Mouse (Mus musculus) heart, embryonic 10.5 days (tissue): ENCODE data around the gene Mas1. TPM values are rescaled to one million over a fixed set of nuclear protein-coding genes. Genes with fewer than 3 reads are reported as not detected.
"Not testable (repeated sequence)": the region's sequence is repeated elsewhere in the genome, so short reads cannot be mapped to it uniquely, and the experiment has no call there.

Source experiments
- DNase-seq: peaks from one replicate; pipeline ENCODE4 v3.0.0-alpha.2; 2017; ENCODE audit warnings: low spot score
- H3K27ac ChIP-seq: fragments of 300-500 bp; sonication (generic); 2 replicates; pipeline ENCODE4 v1.5.1; 2016; ENCODE audit warnings: mild to moderate bottlenecking
- H3K27me3 ChIP-seq: fragments of 300-500 bp; sonication (generic); 2 replicates; pipeline ENCODE4 v1.6.1; 2016; ENCODE audit warnings: mild to moderate bottlenecking; ENCODE audit not compliant: poor library complexity, insufficient read depth, severe bottlenecking
- H3K36me3 ChIP-seq: fragments of 300-500 bp; sonication (generic); 2 replicates; pipeline ENCODE4 v1.6.1; 2016; ENCODE audit warnings: mild to moderate bottlenecking, moderate library complexity
- H3K4me1 ChIP-seq: fragments of 300-500 bp; sonication (generic); 2 replicates; pipeline ENCODE4 v1.6.1; 2016; ENCODE audit warnings: mild to moderate bottlenecking
- H3K4me3 ChIP-seq: fragments of 300-500 bp; sonication (generic); 2 replicates; pipeline ENCODE4 v1.5.1; 2016; ENCODE audit warnings: mild to moderate bottlenecking, moderate library complexity
- H3K9me3 ChIP-seq: fragments of 300-500 bp; sonication (generic); 2 replicates; pipeline ENCODE4 v1.6.1; 2016; ENCODE audit warnings: mild to moderate bottlenecking, moderate library complexity
- WGBS: fragments of 180-500 bp; shearing (Covaris S2); methylation state at CpG from one replicate; pipeline ENCODE4 v1.1.7; 2016; 5-methylcytosine and 5-hydroxymethylcytosine counted together
- polyA plus RNA-seq: library from polyadenylated mRNA; unstranded; fragments of >200 nt; fragmentation: Nextera tagmentation; extraction: Ambion mirVana; gene quantifications from 2 replicates; pipeline ENCODE4 v1.2.1, GENCODE M21; 2016

Mas1 gene
- polyA plus RNA-seq, 1 experiment from 2014 or later, result 0.30 TPM

DNA sequence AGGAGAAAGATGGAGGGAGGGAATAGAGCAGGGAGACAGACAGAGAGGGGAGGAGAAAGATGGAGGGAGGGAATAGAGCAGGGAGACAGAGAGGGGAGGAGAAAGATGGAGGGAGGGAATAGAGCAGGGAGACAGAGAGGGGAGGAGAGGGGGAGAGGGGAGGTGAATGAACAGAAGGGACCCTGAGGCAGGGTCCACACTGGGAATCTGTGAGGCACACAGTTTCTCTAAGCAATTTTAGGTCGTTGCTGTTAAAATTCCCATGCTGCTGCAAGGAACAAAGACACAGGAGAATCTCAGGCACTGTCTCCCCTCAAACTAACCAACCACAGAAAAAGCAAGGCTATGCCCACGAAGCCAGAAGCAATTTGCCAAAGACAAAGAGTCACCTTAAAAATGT, 30.7 kb upstream of the Mas1 start:
- Histone ChIP-seq H3K27ac (0 out of 2 replicates have a peak overlapping the region, but pooled peaks have one; percentile 19), H3K36me3 (peaks cover 58% of the 10 kb centered on the region)
- 55% methylated on average over 2 of the region's 2 CpGs for WGBS
- not testable (repeated sequence) for DNase-seq, H3K4me3 ChIP-seq, H3K27me3 ChIP-seq, H3K4me1 ChIP-seq, H3K9me3 ChIP-seq

DNA sequence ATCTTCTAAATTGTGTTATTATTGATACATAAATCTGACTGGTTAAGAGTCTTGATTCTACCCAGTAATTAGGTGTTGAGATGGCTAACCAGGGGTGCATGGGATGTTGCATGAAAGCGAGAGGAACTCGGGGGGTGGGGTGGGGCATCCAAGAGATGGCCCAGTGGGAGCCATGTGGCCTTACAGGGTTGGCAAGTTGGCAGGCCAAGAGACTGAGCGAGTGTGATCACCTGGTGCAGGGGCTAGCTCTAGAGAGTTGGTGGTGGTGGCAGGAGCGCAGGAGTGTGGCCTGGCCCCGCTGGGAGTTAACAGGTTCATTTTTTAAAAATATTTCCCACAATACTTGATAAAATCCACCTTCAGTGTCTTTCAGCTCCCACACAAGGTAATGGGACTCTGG, 29.7 kb upstream of the Mas1 start:
- Histone ChIP-seq H3K36me3 (peaks cover 53% of the 10 kb centered on the region), H3K4me1 (no peaks in the 10 kb centered on the region), H3K9me3 (no peaks in the 10 kb centered on the region), H3K4me3 (no peak overlapping the region), H3K27ac (no peak overlapping the region), H3K27me3 (no peaks in the 10 kb centered on the region)
- 82% methylated on average over 5 of the region's 5 CpGs for WGBS
- DNase-seq, result no peak

DNA sequence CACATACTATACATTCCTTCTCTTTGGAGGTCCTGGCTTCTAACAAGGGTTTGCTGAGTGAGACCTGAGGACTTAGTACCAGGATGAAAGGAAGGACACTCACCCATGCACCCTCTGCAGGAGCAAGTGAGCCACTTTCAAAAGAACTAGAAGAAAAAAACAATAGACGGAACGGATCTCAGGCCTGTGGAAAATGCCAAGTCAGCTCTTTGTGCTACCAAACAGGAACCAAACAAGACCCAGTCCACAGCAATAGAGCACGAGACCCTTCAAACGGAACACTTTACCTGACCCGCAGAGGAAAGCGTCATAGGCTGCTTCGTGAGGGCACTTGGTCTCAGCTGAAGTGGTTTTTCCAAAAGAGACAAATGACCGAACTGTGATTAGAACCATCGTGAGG, 24.1 kb upstream of the Mas1 start:
- peaks cover 36% of the 10 kb centered on the region for H3K36me3 ChIP-seq
- H3K27me3 ChIP-seq, result no peaks in the 10 kb centered on the region
- H3K27ac ChIP-seq, result no peak overlapping the region
- DNase-seq, result no peak
- 87% methylated on average over 9 of the region's 9 CpGs for WGBS
- peaks cover 10% of the 10 kb centered on the region for H3K4me1 ChIP-seq
- H3K9me3 ChIP-seq, result no peaks in the 10 kb centered on the region
- H3K4me3 ChIP-seq, result no peak overlapping the region

DNA sequence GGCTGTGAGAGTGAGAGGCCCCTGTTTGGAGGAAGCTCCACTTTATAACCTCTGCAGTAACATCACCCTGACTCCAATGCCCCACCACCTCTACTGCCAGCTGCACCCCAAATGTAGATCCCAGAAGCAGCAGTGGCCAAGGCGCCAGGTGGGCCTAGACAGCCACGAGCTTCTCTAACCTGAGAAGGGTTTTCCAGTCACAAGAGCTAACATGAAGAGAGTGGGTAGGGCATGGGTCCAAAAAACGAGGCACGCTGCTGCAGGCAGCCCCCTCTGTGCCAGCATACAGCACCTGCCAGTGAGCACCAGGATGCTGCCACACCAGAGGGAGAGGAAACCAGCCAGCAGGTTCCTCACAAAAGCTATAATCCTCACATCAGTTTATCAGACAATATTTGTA, 23.1 kb upstream of the Mas1 start:
- 85% methylated on average over 4 of the region's 4 CpGs for WGBS
- H3K36me3 ChIP-seq, result peaks cover 28% of the 10 kb centered on the region
- H3K4me1 ChIP-seq, result peaks cover 10% of the 10 kb centered on the region
- H3K9me3 ChIP-seq, result no peaks in the 10 kb centered on the region
- no peaks in the 10 kb centered on the region for H3K27me3 ChIP-seq
- no peak overlapping the region for H3K4me3 ChIP-seq
- no peak overlapping the region for H3K27ac ChIP-seq
- no peak for DNase-seq

DNA sequence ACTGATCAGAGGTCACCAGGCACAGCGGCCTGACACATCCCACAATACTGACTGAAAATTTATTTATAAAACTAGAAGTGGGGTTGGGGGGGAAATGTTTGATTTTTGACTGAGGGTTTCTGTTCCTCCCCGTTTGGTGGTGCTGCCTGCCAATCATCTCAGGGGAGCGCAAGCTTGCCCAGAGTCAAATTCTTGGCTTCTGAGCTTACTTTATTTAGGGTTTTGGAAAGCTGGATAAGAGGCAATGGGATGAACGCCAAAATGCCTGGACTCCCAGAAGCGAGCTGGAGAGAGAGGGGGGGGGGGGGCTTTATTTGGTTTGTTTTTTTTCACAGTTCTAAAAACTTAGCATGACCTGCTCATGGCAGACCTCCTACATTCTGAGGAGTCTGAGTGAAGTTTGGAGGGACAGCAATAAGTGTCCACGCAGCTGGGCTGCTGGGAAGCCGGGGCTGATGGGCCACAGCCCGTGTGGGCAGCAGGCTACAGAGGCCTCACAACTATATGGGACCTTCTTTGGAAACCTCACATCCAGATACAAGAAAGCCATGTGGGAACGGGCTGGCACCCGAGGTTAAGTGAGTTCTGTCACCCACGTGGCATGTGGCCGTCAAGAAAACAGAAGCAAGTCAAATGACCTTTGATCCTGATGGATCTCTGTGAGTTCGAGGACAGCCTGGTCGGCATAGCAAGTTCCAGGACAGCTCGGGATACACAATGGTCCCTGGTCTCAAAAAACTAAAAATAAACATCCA, 19.3 kb upstream of the Mas1 start:
- no peak for DNase-seq
- H3K4me1 ChIP-seq, result peaks cover 13% of the 10 kb centered on the region
- 73% methylated on average over 15 of the region's 15 CpGs for WGBS
- H3K4me3 ChIP-seq, result no peak overlapping the region
- no peaks in the 10 kb centered on the region for H3K9me3 ChIP-seq
- no peak overlapping the region for H3K27ac ChIP-seq
- no peaks in the 10 kb centered on the region for H3K27me3 ChIP-seq
- H3K36me3 ChIP-seq, result peaks cover 19% of the 10 kb centered on the region

DNA sequence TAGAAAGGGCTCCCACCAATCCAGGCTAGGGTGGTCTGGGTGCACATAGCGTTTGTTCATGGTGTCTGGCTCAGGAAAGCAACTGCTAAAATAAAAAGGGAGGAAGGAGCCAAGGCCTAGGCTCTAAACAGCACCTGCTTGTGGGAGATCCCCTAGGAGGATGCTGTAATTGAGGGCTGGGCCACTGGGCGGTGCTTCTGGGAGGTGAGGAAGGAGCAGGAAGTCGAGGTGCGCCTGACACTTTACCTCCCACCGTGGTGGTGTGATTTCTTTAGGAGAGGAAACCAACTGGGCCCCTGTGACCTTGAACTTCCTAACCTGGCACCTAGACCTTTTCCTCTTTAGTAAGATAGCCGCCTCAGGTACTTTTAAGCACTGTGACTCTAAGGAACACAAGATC, 18.7 kb upstream of the Mas1 start:
- WGBS, result 34% methylated on average over 6 of the region's 6 CpGs
- DNase-seq, result no peak
- H3K9me3 ChIP-seq, result no peaks in the 10 kb centered on the region
- peaks cover 13% of the 10 kb centered on the region for H3K4me1 ChIP-seq
- no peak overlapping the region for H3K27ac ChIP-seq
- peaks cover 16% of the 10 kb centered on the region for H3K36me3 ChIP-seq
- H3K4me3 ChIP-seq, result no peak overlapping the region
- H3K27me3 ChIP-seq, result no peaks in the 10 kb centered on the region

DNA sequence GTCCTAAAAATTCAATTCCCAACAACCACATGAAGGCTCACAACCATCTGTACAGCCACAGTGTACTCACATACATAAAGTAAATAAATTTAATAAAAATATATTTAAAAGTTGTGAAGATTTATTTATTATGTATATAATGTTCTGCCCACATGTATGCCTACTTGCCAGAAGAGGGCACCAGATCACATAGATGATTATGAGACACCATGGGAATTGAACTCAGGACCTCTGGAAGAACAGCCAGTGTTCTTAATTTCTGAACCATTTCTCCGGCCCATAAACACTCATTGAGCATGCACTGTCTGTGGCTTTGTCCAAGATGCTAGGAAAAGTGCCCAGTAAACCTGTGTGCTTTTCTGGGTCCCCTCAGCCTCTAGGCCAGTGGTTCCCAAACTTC, 13.3 kb upstream of the Mas1 start:
- no peak for DNase-seq
- Histone ChIP-seq H3K27ac (no peak overlapping the region), H3K27me3 (0 out of 2 replicates have a peak, but pooled peaks cover 5% of the 10 kb centered on the region), H3K9me3 (no peaks in the 10 kb centered on the region), H3K4me3 (no peak overlapping the region), H3K36me3 (no peaks in the 10 kb centered on the region), H3K4me1 (0 out of 2 replicates have a peak, but pooled peaks cover 3% of the 10 kb centered on the region)
- WGBS, result 73% methylated on average over 1 of the region's 1 CpGs

DNA sequence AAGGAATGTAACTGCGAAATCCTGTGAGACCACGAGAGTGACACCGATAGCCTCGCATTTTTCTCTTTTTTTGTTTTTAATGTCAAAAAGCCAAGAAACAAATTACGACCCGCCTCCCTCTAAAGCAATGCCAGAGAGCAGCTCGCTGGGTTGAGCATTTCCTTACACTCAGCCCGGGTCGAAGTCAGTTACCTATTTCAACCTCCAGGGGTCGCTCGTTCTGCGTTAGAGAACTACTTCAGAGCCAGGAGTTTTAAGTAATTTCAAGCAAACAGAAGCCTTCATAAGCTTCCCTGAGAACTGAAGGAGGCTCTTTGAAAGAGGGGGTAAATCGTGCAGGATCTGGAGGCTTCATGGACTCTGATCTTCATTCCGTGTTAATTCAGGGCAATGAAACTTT, 12.2 kb upstream of the Mas1 start:
- H3K27ac ChIP-seq, result no peak overlapping the region
- peak overlapping the region; percentile 37; the same call in 1 of the 2 replicates for H3K4me3 ChIP-seq
- H3K4me1 ChIP-seq, result 0 out of 2 replicates have a peak, but pooled peaks cover 3% of the 10 kb centered on the region
- DNase-seq, result peak; percentile 83
- 6% methylated on average over 14 of the region's 14 CpGs for WGBS
- H3K9me3 ChIP-seq, result no peaks in the 10 kb centered on the region
- no peaks in the 10 kb centered on the region for H3K36me3 ChIP-seq
- 0 out of 2 replicates have a peak, but pooled peaks cover 5% of the 10 kb centered on the region for H3K27me3 ChIP-seq

DNA sequence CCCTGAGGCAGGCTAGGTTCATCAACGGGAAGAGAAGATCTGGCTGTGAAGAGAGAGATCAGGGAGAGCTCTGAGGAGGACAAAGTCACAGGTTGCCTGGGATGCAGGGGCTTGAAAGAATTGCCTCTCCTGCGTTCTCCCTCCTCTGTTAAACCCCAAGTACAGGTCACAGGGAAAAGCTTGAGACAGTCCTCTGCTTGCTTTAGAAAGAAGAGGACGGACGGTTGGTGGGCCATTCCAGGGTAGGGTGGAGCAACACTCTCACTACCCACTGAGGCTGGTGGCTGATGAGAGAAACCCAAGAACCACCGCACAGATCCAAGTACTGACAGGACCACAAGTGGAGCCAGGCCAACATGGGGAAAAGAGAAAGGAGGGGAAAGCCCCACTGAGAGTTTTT, 7.8 kb upstream of the Mas1 start, which contains the start of gene Mrgprh:
Gene Mrgprh, plus strand, starts transcription at position 301 of the 400 bp plus-strand sequence.
- Histone ChIP-seq H3K27ac (no peak within 1 kb of the TSS), H3K4me3 (no peak within 1 kb of the TSS), H3K36me3 (no peaks in the 10 kb centered on the region), H3K27me3 (peaks cover 20% of the 10 kb centered on the region; the same call in 1 of the 2 replicates), H3K4me1 (peaks cover 11% of the 10 kb centered on the region), H3K9me3 (no peaks in the 10 kb centered on the region)
- WGBS, result 75% methylated on average over 5 of the region's 5 CpGs
- no peak for DNase-seq

DNA sequence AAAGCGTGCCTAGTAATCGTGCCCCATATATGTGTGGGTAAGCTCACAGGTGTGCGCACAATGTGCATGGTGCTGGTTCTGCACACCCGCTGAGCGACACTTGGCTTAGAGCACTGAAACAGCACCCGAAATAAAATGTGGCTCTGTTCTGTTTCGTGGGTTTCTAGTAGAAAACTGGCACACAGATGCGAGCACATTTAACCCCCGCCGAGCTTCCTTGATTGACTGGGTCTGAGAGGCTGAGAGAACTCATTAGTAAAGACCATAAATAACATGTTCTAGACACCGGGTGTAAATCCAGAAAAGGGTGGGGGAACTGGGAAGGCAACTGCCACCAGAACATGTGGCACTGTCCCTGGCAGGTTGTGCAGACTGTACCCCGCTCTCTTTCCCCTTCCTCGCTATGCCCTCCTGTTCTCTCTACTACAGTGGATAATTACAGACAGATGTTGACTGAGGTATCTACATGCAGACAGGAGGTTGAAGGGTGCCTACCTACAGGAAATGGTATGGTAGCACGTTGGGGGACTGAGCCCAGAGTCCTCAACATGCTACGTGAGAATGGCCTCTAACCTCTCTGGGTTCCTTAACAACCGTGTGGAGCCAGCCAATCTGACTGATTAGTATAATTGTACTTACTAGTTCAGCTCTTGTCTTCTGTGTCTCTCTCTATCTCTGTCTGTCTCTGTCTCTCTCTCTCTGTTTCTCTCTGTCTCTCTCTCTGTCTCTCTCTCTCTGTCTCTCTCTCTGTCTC, 4.5 kb upstream of the Mas1 start:
- DNase-seq, result no peak
- 62% methylated on average over 16 of the region's 16 CpGs for WGBS
- Histone ChIP-seq H3K27ac (no peak overlapping the region), H3K36me3 (no peaks in the 10 kb centered on the region), H3K27me3 (peaks cover 16% of the 10 kb centered on the region; the same call in 1 of the 2 replicates), H3K4me3 (no peak overlapping the region), H3K4me1 (peaks cover 23% of the 10 kb centered on the region), H3K9me3 (no peaks in the 10 kb centered on the region)

DNA sequence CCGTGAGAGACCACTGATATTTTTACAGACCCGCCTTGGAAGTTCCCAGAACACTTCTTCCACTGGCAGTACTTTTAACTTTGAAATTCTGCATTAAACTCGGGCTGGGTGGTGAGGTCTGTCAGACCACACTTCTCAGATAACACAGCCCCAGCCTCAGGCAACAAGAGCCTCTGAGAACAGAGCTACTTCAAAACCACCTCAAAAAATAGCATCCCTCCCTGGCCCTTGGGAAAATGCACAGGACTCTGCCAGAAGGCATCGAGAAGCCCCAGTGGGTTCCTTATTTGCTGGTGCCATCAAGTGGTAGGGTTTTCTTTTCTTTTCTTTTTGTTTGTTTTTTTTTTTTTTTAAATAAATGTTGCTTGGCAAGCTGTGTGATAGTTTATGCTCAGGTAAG, 697 bp upstream of the Mas1 start:
- peaks cover 22% of the 10 kb centered on the region for H3K4me1 ChIP-seq
- 9% methylated on average over 4 of the region's 4 CpGs for WGBS

DNA sequence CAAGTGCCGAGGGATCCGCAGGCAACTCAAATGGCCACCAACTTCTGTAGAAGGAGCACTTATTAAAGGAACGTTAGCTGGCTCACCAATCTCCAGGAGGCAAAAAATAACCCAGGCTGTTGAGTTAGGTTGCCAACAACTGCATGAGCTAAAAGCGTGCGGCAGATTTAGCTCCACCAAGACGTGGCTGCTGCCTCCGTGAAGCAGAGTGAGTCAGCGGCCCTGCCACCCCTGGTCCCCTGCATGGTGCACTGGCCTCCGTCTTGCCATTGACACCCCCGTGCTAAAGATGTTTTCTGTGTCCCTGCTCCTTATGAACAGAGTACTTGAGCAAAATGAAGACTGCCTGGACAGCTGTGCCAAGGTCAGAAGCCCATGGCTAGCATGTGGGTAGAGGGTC, 1.1 kb downstream of the Mas1 start:
- 60% methylated on average over 10 of the region's 10 CpGs for WGBS
- Histone ChIP-seq H3K27ac (peak overlapping the region; percentile 47; the same call in 1 of the 2 replicates), H3K36me3 (no peaks in the 10 kb centered on the region), H3K4me3 (no peak overlapping the region), H3K27me3 (peaks cover 10% of the 10 kb centered on the region; the same call in 1 of the 2 replicates), H3K4me1 (peaks cover 15% of the 10 kb centered on the region), H3K9me3 (no peaks in the 10 kb centered on the region)
- DNase-seq, result no peak

More for the DNA sequence above, 697 bp upstream of the Mas1 start:
- no peak overlapping the region; the same call in 1 of the 2 replicates for H3K4me3 ChIP-seq
- DNase-seq, result no peak
- H3K9me3 ChIP-seq, result no peaks in the 10 kb centered on the region
- no peaks in the 10 kb centered on the region for H3K36me3 ChIP-seq
- H3K27me3 ChIP-seq, result peaks cover 16% of the 10 kb centered on the region; the same call in 1 of the 2 replicates
- H3K27ac ChIP-seq, result peak overlapping the region; percentile 45; the same call in 1 of the 2 replicates

DNA sequence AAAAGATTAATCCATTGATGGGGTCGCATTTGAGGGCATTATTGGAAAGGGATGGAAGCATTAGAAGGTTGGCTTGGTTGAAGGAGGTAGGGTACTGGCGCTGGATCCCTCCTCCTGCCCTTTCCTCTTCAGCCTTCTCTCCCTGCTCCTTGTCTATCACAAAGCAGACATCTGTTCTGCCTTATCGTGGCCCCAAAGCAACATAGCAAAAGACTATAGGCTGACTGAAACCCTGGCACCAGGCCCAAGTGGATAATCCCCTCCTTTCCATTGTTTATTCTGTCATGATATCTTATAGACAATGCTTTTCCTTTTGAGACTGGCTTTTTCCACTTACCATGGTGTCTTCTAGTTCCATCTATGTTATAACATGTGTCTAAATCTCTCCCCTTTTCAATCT, 2.5 kb downstream of the Mas1 start:
- 44% methylated on average over 3 of the region's 3 CpGs for WGBS
- Histone ChIP-seq H3K9me3 (no peaks in the 10 kb centered on the region), H3K4me1 (peaks cover 15% of the 10 kb centered on the region), H3K4me3 (no peak overlapping the region), H3K27ac (no peak overlapping the region), H3K27me3 (no peaks in the 10 kb centered on the region; the same call in 1 of the 2 replicates), H3K36me3 (no peaks in the 10 kb centered on the region)
- DNase-seq, result no peak
